9 mouse cellular contexts compared by ENCODE assay signal in genomic region chr9:56886113-56886512, GRCm38 (mm10). TPM values are rescaled to one million over a fixed set of nuclear protein-coding genes. Genes with fewer than 3 reads are reported as not detected.
A peak's percentile ranks its signal among the peaks of the same experiment; 100 is the strongest.
DNase-seq lines count a peak whose midpoint lies in the region; ATAC-seq lines count a peak whose summit lies in the region.
"Had no signal": no experiment of that assay in that cellular context is flagged by ENCODE, and none has a peak within 500 bp of the region (broad histone marks: within the 10 kb centered on the region; RNA-seq: fewer than 3 reads in every experiment).

No protein-coding gene starts in this region.

- no peak overlapping the region for H3K9ac ChIP-seq in midbrain, embryonic 16.5 days (ENCODE audit: low read depth, low read length)
- H3K9ac ChIP-seq: midbrain, embryonic 12.5 days had no signal

- H3K4me1 ChIP-seq in midbrain, embryonic 10.5 days = peaks cover 10% of the 10 kb centered on the region
- H3K4me1 ChIP-seq in midbrain, embryonic 16.5 days (ENCODE audit: control insufficient read depth, insufficient read depth, low read length) = peaks cover 3% of the 10 kb centered on the region; the same call in 1 of the 2 replicates

- no peaks in the 10 kb centered on the region for H3K9me3 ChIP-seq in midbrain, embryonic 10.5 days (replicated peaks)
- no peaks in the 10 kb centered on the region for H3K9me3 ChIP-seq in midbrain, embryonic 16.5 days (replicated peaks; ENCODE audit: control insufficient read depth, low read length, poor library complexity, severe bottlenecking)
- H3K9me3 ChIP-seq: midbrain, embryonic 12.5 days had no signal

- peaks cover 12% of the 10 kb centered on the region for H3K27me3 ChIP-seq in midbrain, embryonic 10.5 days (ENCODE audit: low read depth, poor library complexity, severe bottlenecking)
- H3K27me3 ChIP-seq in midbrain, embryonic 16.5 days (ENCODE audit: control insufficient read depth, insufficient read depth, low read depth, low read length) = no peaks in the 10 kb centered on the region

- no peak overlapping the region for H3K27ac ChIP-seq in midbrain, embryonic 10.5 days (replicated peaks)
- H3K27ac ChIP-seq in midbrain, embryonic 16.5 days (ENCODE audit: low read length) = no peak overlapping the region
- H3K27ac ChIP-seq: midbrain, embryonic 12.5 days had no signal

- no peaks in the 10 kb centered on the region for H3K36me3 ChIP-seq in midbrain, embryonic 10.5 days
- H3K36me3 ChIP-seq in midbrain, embryonic 16.5 days (ENCODE audit: control insufficient read depth, insufficient read depth, low read length) = no peaks in the 10 kb centered on the region
- H3K36me3 ChIP-seq: midbrain, embryonic 12.5 days had no signal

- H3K4me2 ChIP-seq in midbrain, embryonic 16.5 days (ENCODE audit: low read length) = no peak overlapping the region
- H3K4me2 ChIP-seq: midbrain, embryonic 12.5 days had no signal

- ATAC-seq in midbrain, embryonic 16.5 days = no peak

- DNase-seq in gastrocnemius, postnatal 25 days = peak; percentile 15
- no peak for DNase-seq in gastrocnemius, adult 18-20 months (ENCODE audit: low spot score)
- peak; percentile 49 for DNase-seq in midbrain, embryonic 10.5 days (ENCODE audit: low spot score)
- DNase-seq in embryo, embryonic 10.5 days (ENCODE audit: low spot score) = peak; percentile 52
- DNase-seq in testis, postnatal 10 days (ENCODE audit: low spot score) = peak; percentile 78
- DNase-seq in ovary, postnatal 36 days (ENCODE audit: low spot score) = no peak
- no peak for DNase-seq in cerebellum, adult 9-10 months

- 60% methylated on average over 13 of the region's 13 CpGs for WGBS in midbrain, embryonic 10.5 days
- 67% methylated on average over 13 of the region's 13 CpGs for WGBS in midbrain, embryonic 16.5 days

- H3K4me3 ChIP-seq in midbrain, embryonic 10.5 days = no peak overlapping the region
- H3K4me3 ChIP-seq in midbrain, embryonic 16.5 days (ENCODE audit: low read depth, low read length) = no peak overlapping the region
- H3K4me3 ChIP-seq: midbrain, embryonic 12.5 days had no signal

RNA-seq across cellular contexts. Expression of gene Cspg4, which starts 21.3 kb away (rescaled TPM):
- 1 to 10 TPM; 6.5 to 9.4 TPM for total RNA-seq in gastrocnemius, postnatal 25 days (2021)
- total RNA-seq in gastrocnemius, adult 18-20 months (2021) = 1 to 10 TPM; 2.9 to 5.8 TPM
- 0.91 and 1.7 TPM in 2 replicates for polyA plus RNA-seq in midbrain, embryonic 10.5 days (2016; fragmentation: Nextera tagmentation; extraction: Ambion mirVana)
- polyA plus RNA-seq in midbrain, embryonic 16.5 days (2015; fragmentation: Nextera tagmentation; extraction: Ambion mirVana) = 7.3 and 7.8 TPM in 2 replicates

RNA-seq across cellular contexts. Expression of gene Odf3l1, which starts 21.6 kb away (rescaled TPM):
- under 1 TPM in 1 of 2 experiments, not detected in 1; 0.67 TPM for total RNA-seq in gastrocnemius, postnatal 25 days (2021)
- total RNA-seq in gastrocnemius, adult 18-20 months (2021) = not detected
- not detected in 2 replicates for polyA plus RNA-seq in midbrain, embryonic 10.5 days (2016; fragmentation: Nextera tagmentation; extraction: Ambion mirVana)
- polyA plus RNA-seq in midbrain, embryonic 16.5 days (2015; fragmentation: Nextera tagmentation; extraction: Ambion mirVana) = not detected in 2 replicates
- polyA plus RNA-seq: midbrain, embryonic 12.5 days had no signal

RNA-seq across cellular contexts. Expression of gene Snx33, which starts 42.1 kb away (rescaled TPM):
- 1 to 10 TPM; 3.4 to 5.4 TPM for total RNA-seq in gastrocnemius, postnatal 25 days (2021)
- 1 to 10 TPM; 2.1 to 3.3 TPM for total RNA-seq in gastrocnemius, adult 18-20 months (2021)
- polyA plus RNA-seq in midbrain, embryonic 10.5 days (2016; fragmentation: Nextera tagmentation; extraction: Ambion mirVana) = 8.0 and 8.4 TPM in 2 replicates
- 2.2 and 2.7 TPM in 2 replicates for polyA plus RNA-seq in midbrain, embryonic 16.5 days (2015; fragmentation: Nextera tagmentation; extraction: Ambion mirVana)

RNA-seq across cellular contexts. Expression of gene Imp3, which starts 51.2 kb away (rescaled TPM):
- 10 to 100 TPM; 45.1 to 45.3 TPM for total RNA-seq in gastrocnemius, postnatal 25 days (2021)
- total RNA-seq in gastrocnemius, adult 18-20 months (2021) = 10 to 100 TPM; 46.7 to 51.6 TPM
- polyA plus RNA-seq in midbrain, embryonic 10.5 days (2016; fragmentation: Nextera tagmentation; extraction: Ambion mirVana) = 58.4 and 65.2 TPM in 2 replicates
- polyA plus RNA-seq in midbrain, embryonic 16.5 days (2015; fragmentation: Nextera tagmentation; extraction: Ambion mirVana) = 66.9 and 72.9 TPM in 2 replicates

Comparison
In these comparisons a context has a peak if more than half of its experiments do, and no peak if none do; other contexts are left out.
1. DNase-seq: peak in gastrocnemius, postnatal 25 days (single experiment), midbrain, embryonic 10.5 days (single experiment), embryo, embryonic 10.5 days (single experiment) and testis, postnatal 10 days (single experiment); none in gastrocnemius, adult 18-20 months (single experiment), ovary, postnatal 36 days (single experiment) and cerebellum, adult 9-10 months (single experiment).